8 mouse cellular contexts compared by ENCODE assay signal in genomic region chr17:88629931-88630553, GRCm38 (mm10). TPM values are rescaled to one million over a fixed set of nuclear protein-coding genes. Genes with fewer than 3 reads are reported as not detected.
A peak's percentile ranks its signal among the peaks of the same experiment; 100 is the strongest.
DNase-seq lines count a peak whose midpoint lies in the region; ATAC-seq lines count a peak whose summit lies in the region.

No protein-coding gene starts in this region.

- H3K4me1 ChIP-seq in embryonic facial prominence, embryonic 12.5 days = peaks cover 60% of the 10 kb centered on the region
- H3K4me1 ChIP-seq in heart, embryonic 14.5 days (ENCODE audit: control insufficient read depth in 2 of 2, insufficient read depth in 2 of 2, low read length in 2 of 2) = peaks cover 39 to 64% of the 10 kb centered on the region in 2 experiments
- H3K4me1 ChIP-seq in kidney, embryonic 16.5 days (ENCODE audit: insufficient read depth, low read length) = peaks cover 66% of the 10 kb centered on the region

- H3K9me3 ChIP-seq in embryonic facial prominence, embryonic 12.5 days = no peaks in the 10 kb centered on the region
- no peaks in the 10 kb centered on the region for H3K9me3 ChIP-seq in heart, embryonic 14.5 days (ENCODE audit: control insufficient read depth, low read length)
- H3K9me3 ChIP-seq in kidney, embryonic 16.5 days (ENCODE audit: low read length) = no peaks in the 10 kb centered on the region

- peak; percentile 57 for ATAC-seq in embryonic facial prominence, embryonic 12.5 days (ENCODE audit: insufficient number of reproducible peaks, insufficient read depth, low FRiP score, low TSS enrichment)
- ATAC-seq in heart, embryonic 14.5 days (ENCODE audit: insufficient number of reproducible peaks, insufficient read depth, low FRiP score, low read depth) = no peak
- peak; percentile 11; the same call in 1 of the 2 replicates for ATAC-seq in kidney, embryonic 16.5 days (ENCODE audit: low FRiP score, low TSS enrichment)

- no peak overlapping the region for H3K4me3 ChIP-seq in embryonic facial prominence, embryonic 12.5 days
- no peak overlapping the region for H3K4me3 ChIP-seq in heart, embryonic 14.5 days (ENCODE audit: control insufficient read depth in 1 of 2, insufficient read depth in 1 of 2, low read depth in 1 of 2, low read length in 2 of 2)
- H3K4me3 ChIP-seq in kidney, embryonic 16.5 days (ENCODE audit: low read length) = 0 out of 2 replicates have a peak overlapping the region, but pooled peaks have one; percentile 9

- H3K9ac ChIP-seq in embryonic facial prominence, embryonic 12.5 days = no peak overlapping the region
- peak overlapping the region; percentile 64 for H3K9ac ChIP-seq in heart, embryonic 14.5 days (ENCODE audit: low read length)
- peak overlapping the region; percentile 24; the same call in 1 of the 2 replicates for H3K9ac ChIP-seq in kidney, embryonic 16.5 days (replicated peaks; ENCODE audit: low read length)

- H3K27me3 ChIP-seq in embryonic facial prominence, embryonic 12.5 days = no peaks in the 10 kb centered on the region
- no peaks in the 10 kb centered on the region for H3K27me3 ChIP-seq in heart, embryonic 14.5 days (ENCODE audit: control insufficient read depth, insufficient read depth, low read length)
- H3K27me3 ChIP-seq in kidney, embryonic 16.5 days (ENCODE audit: insufficient read depth, low read length) = no peaks in the 10 kb centered on the region

- 29% methylated on average over 11 of the region's 11 CpGs for WGBS in embryonic facial prominence, embryonic 12.5 days
- 27% methylated on average over 11 of the region's 11 CpGs for WGBS in heart, embryonic 14.5 days
- WGBS in kidney, embryonic 16.5 days = 26% methylated on average over 11 of the region's 11 CpGs

- peak; percentile 74 for DNase-seq in NIH3T3 (ENCODE audit: low read depth)
- DNase-seq in mesoderm, embryonic 11.5 days (ENCODE audit: low read depth, low spot score) = peak; percentile 22
- DNase-seq in testis, postnatal 14 days (ENCODE audit: low spot score) = peak; percentile 28
- DNase-seq in spleen, postnatal 10 days (ENCODE audit: low spot score in 2 of 2) = no peak
- no peak for DNase-seq in frontal cortex, postnatal 14 days (ENCODE audit: low spot score in 2 of 2)

- H3K27ac ChIP-seq in embryonic facial prominence, embryonic 12.5 days = peak overlapping the region; percentile 91
- peak overlapping the region; percentile 90 to 94 for H3K27ac ChIP-seq in heart, embryonic 14.5 days (replicated peaks in 1 of 2; ENCODE audit: control insufficient read depth in 1 of 2, insufficient read depth in 1 of 2, low read depth in 2 of 2, low read length in 2 of 2)
- H3K27ac ChIP-seq in kidney, embryonic 16.5 days (ENCODE audit: low read length) = peak overlapping the region; percentile 94

- no peak overlapping the region for H3K4me2 ChIP-seq in embryonic facial prominence, embryonic 12.5 days (replicated peaks)
- peak overlapping the region; percentile 54 for H3K4me2 ChIP-seq in heart, embryonic 14.5 days (ENCODE audit: low read length)
- peak overlapping the region; percentile 30 for H3K4me2 ChIP-seq in kidney, embryonic 16.5 days (replicated peaks; ENCODE audit: low read depth, low read length)

- H3K36me3 ChIP-seq in embryonic facial prominence, embryonic 12.5 days = 0 out of 2 replicates have a peak, but pooled peaks cover under 1% of the 10 kb centered on the region
- 0 out of 2 replicates have a peak, but pooled peaks cover 4% of the 10 kb centered on the region for H3K36me3 ChIP-seq in heart, embryonic 14.5 days (ENCODE audit: control insufficient read depth, insufficient read depth, low read length)
- H3K36me3 ChIP-seq in kidney, embryonic 16.5 days (ENCODE audit: insufficient read depth, low read length) = peaks cover 1% of the 10 kb centered on the region; the same call in 1 of the 2 replicates

RNA-seq across cellular contexts. Expression of gene Ston1, which starts 32.6 kb away (rescaled TPM):
- polyA plus RNA-seq in embryonic facial prominence, embryonic 12.5 days (2016; fragmentation: Nextera tagmentation; extraction: Ambion mirVana) = 4.7 and 4.9 TPM in 2 replicates
- polyA plus RNA-seq in heart, embryonic 14.5 days (2014; fragmentation: Nextera tagmentation; extraction: Ambion mirVana) = 8.5 and 10.2 TPM in 2 replicates
- 6.3 and 9.3 TPM in 2 replicates for polyA plus RNA-seq in kidney, embryonic 16.5 days (2015; fragmentation: Nextera tagmentation; extraction: Ambion mirVana)

RNA-seq across cellular contexts. Expression of gene Gtf2a1l, which starts 38.4 kb away (rescaled TPM):
- polyA plus RNA-seq in embryonic facial prominence, embryonic 12.5 days (2016; fragmentation: Nextera tagmentation; extraction: Ambion mirVana) = 0.15 TPM in 1 of 2 replicates, not detected in the other
- polyA plus RNA-seq in heart, embryonic 14.5 days (2014; fragmentation: Nextera tagmentation; extraction: Ambion mirVana) = not detected in 2 replicates
- polyA plus RNA-seq in kidney, embryonic 16.5 days (2015; fragmentation: Nextera tagmentation; extraction: Ambion mirVana) = 0.10 TPM in 1 of 2 replicates, not detected in the other

Comparison
In these comparisons a context has a peak if more than half of its experiments do, and no peak if none do; other contexts are left out.
1. DNase-seq: peak in NIH3T3 (single experiment), mesoderm, embryonic 11.5 days (single experiment) and testis, postnatal 14 days (single experiment); none in spleen, postnatal 10 days (0 of 2) and frontal cortex, postnatal 14 days (0 of 2).
2. Peak in every context shown above with its lines, with median percentiles within 50 percentile points of each other: H3K27ac ChIP-seq.